Mouse (Mus musculus): ENCODE data around the gene Bcl2l1. TPM values are rescaled to one million over a fixed set of nuclear protein-coding genes. Genes with fewer than 3 reads are reported as not detected.

Gene Bcl2l1
- polyA plus RNA-seq (2015; fragmentation: Nextera tagmentation; extraction: Ambion mirVana): 173 and 179 TPM in 2 replicates

GRCm38 (mm10) chr2:152831019-152831878, at the start of gene Bcl2l1:
Bcl2l1 (minus strand) TSS chr2:152831728.
- 0 out of 2 replicates have a peak, but pooled peaks cover 3% of the 10 kb centered on the region for H3K27me3 ChIP-seq
- 0 out of 2 replicates have a peak, but pooled peaks cover 5% of the 10 kb centered on the region for H3K36me3 ChIP-seq
- H3K9ac ChIP-seq: peak within 1 kb of the TSS; percentile 93
- peak within 1 kb of the TSS; percentile 92 for H3K4me2 ChIP-seq
- peak within 1 kb of the TSS; percentile 85 for H3K4me3 ChIP-seq
- H3K9me3 ChIP-seq: no peaks in the 10 kb centered on the region
- peak within 1 kb of the TSS; percentile 99 for H3K27ac ChIP-seq
- peaks cover 37% of the 10 kb centered on the region for H3K4me1 ChIP-seq (replicated peaks)
- WGBS: under 1% methylated on average over 72 of the region's 74 CpGs
- peak; percentile 97 for ATAC-seq (ENCODE audit: low FRiP score)

GRCm38 (mm10) chr2:152880898-152881297, 49.4 kb upstream of the Bcl2l1 start:
- H3K36me3 ChIP-seq: peaks cover 48% of the 10 kb centered on the region
- no peak for ATAC-seq (ENCODE audit: low FRiP score)
- no peaks in the 10 kb centered on the region for H3K9me3 ChIP-seq
- no peak overlapping the region for H3K4me2 ChIP-seq
- WGBS: 93% methylated on average over 13 of the region's 13 CpGs
- H3K27me3 ChIP-seq: no peaks in the 10 kb centered on the region
- no peaks in the 10 kb centered on the region for H3K4me1 ChIP-seq (replicated peaks)
- no peak overlapping the region for H3K9ac ChIP-seq
- no peak overlapping the region for H3K27ac ChIP-seq
- H3K4me3 ChIP-seq: no peak overlapping the region

- Histone ChIP-seq H3K4me3 (no peak overlapping the region), H3K36me3 (peaks cover 41% of the 10 kb centered on the region), H3K9me3 (no peaks in the 10 kb centered on the region), H3K27me3 (no peaks in the 10 kb centered on the region), H3K27ac (no peak overlapping the region), H3K4me1 (replicated peaks) (no peaks in the 10 kb centered on the region), H3K9ac (no peak overlapping the region), H3K4me2 (no peak overlapping the region)
- ATAC-seq (ENCODE audit: low FRiP score): no peak
- 92% methylated on average over 3 of the region's 3 CpGs for WGBS
Observed at GRCm38 (mm10) chr2:152878239-152878638, 46.7 kb upstream of the Bcl2l1 start.

- no peak overlapping the region for H3K27ac ChIP-seq
- no peak overlapping the region for H3K9ac ChIP-seq
- no peaks in the 10 kb centered on the region for H3K4me1 ChIP-seq (replicated peaks)
- H3K4me3 ChIP-seq: no peak overlapping the region
- no peak for ATAC-seq (ENCODE audit: low FRiP score)
- 96% methylated on average over 6 of the region's 6 CpGs for WGBS
- H3K27me3 ChIP-seq: no peaks in the 10 kb centered on the region
- no peaks in the 10 kb centered on the region for H3K9me3 ChIP-seq
- H3K4me2 ChIP-seq: no peak overlapping the region
- H3K36me3 ChIP-seq: no peaks in the 10 kb centered on the region
Observed at GRCm38 (mm10) chr2:152863346-152863745, 31.8 kb upstream of the Bcl2l1 start.

- Histone ChIP-seq H3K27me3 (no peaks in the 10 kb centered on the region), H3K4me2 (no peak overlapping the region), H3K27ac (no peak overlapping the region), H3K4me3 (no peak overlapping the region), H3K4me1 (replicated peaks) (no peaks in the 10 kb centered on the region), H3K36me3 (peaks cover 3% of the 10 kb centered on the region), H3K9me3 (no peaks in the 10 kb centered on the region), H3K9ac (no peak overlapping the region)
- ATAC-seq (ENCODE audit: low FRiP score): no peak
- WGBS: 75% methylated on average over 3 of the region's 3 CpGs
Observed at GRCm38 (mm10) chr2:152862638-152863037, 31.1 kb upstream of the Bcl2l1 start.

- Histone ChIP-seq H3K36me3 (peaks cover 3% of the 10 kb centered on the region), H3K4me1 (replicated peaks) (no peaks in the 10 kb centered on the region), H3K4me3 (no peak overlapping the region), H3K9me3 (no peaks in the 10 kb centered on the region), H3K4me2 (no peak overlapping the region), H3K27me3 (no peaks in the 10 kb centered on the region), H3K9ac (no peak overlapping the region), H3K27ac (no peak overlapping the region)
- ATAC-seq (ENCODE audit: low FRiP score): no peak
- WGBS: 95% methylated on average over 1 of the region's 1 CpGs
Observed at GRCm38 (mm10) chr2:152861891-152862290, 30.4 kb upstream of the Bcl2l1 start.

- Histone ChIP-seq H3K4me1 (replicated peaks) (no peaks in the 10 kb centered on the region), H3K4me3 (no peak overlapping the region), H3K27ac (no peak overlapping the region), H3K9me3 (no peaks in the 10 kb centered on the region), H3K27me3 (no peaks in the 10 kb centered on the region), H3K9ac (no peak overlapping the region), H3K36me3 (peaks cover 3% of the 10 kb centered on the region), H3K4me2 (no peak overlapping the region)
- 92% methylated on average over 3 of the region's 3 CpGs for WGBS
- no peak for ATAC-seq (ENCODE audit: low FRiP score)
Observed at GRCm38 (mm10) chr2:152859501-152859900, 28.0 kb upstream of the Bcl2l1 start.

- peak overlapping the region; percentile 71; the same call in 1 of the 2 replicates for H3K9ac ChIP-seq
Observed at GRCm38 (mm10) chr2:152848466-152848865, 16.9 kb upstream of the Bcl2l1 start.

GRCm38 (mm10) chr2:152847815-152848302, 16.3 kb upstream of the Bcl2l1 start, which contains the start of gene Tpx2:
Tpx2 (plus strand) TSS chr2:152847964.
- H3K4me2 ChIP-seq: peak within 1 kb of the TSS; percentile 80
- under 1% methylated on average over 34 of the region's 34 CpGs for WGBS
- H3K4me3 ChIP-seq: peak within 1 kb of the TSS; percentile 70
- no peaks in the 10 kb centered on the region for H3K27me3 ChIP-seq
- H3K4me1 ChIP-seq (replicated peaks): peaks cover 23% of the 10 kb centered on the region
- peak within 1 kb of the TSS; percentile 71 for H3K9ac ChIP-seq
- ATAC-seq (ENCODE audit: low FRiP score): peak; percentile 98
- H3K36me3 ChIP-seq: no peaks in the 10 kb centered on the region
- peak within 1 kb of the TSS; percentile 14; the same call in 1 of the 2 replicates for H3K27ac ChIP-seq
- no peaks in the 10 kb centered on the region for H3K9me3 ChIP-seq

More at GRCm38 (mm10) chr2:152848466-152848865, 16.9 kb upstream of the Bcl2l1 start:
- Histone ChIP-seq H3K27me3 (no peaks in the 10 kb centered on the region), H3K4me3 (peak overlapping the region; percentile 70), H3K27ac (no peak overlapping the region), H3K36me3 (no peaks in the 10 kb centered on the region), H3K4me1 (replicated peaks) (peaks cover 23% of the 10 kb centered on the region), H3K9me3 (no peaks in the 10 kb centered on the region), H3K4me2 (peak overlapping the region; percentile 80)
- no peak for ATAC-seq (ENCODE audit: low FRiP score)
- 7% methylated on average over 2 of the region's 2 CpGs for WGBS

- peak; percentile 1; the same call in 1 of the 2 replicates for ATAC-seq (ENCODE audit: low FRiP score)
- Histone ChIP-seq H3K4me1 (replicated peaks) (peaks cover 23% of the 10 kb centered on the region), H3K4me3 (peak overlapping the region; percentile 70), H3K27me3 (no peaks in the 10 kb centered on the region), H3K4me2 (peak overlapping the region; percentile 55), H3K9me3 (no peaks in the 10 kb centered on the region), H3K9ac (peak overlapping the region; percentile 46; the same call in 1 of the 2 replicates), H3K36me3 (no peaks in the 10 kb centered on the region), H3K27ac (no peak overlapping the region)
- 21% methylated on average over 3 of the region's 3 CpGs for WGBS
Observed at GRCm38 (mm10) chr2:152847057-152847814, 15.7 kb upstream of the Bcl2l1 start.

GRCm38 (mm10) chr2:152842741-152843140, 11.2 kb upstream of the Bcl2l1 start:
- H3K36me3 ChIP-seq: no peaks in the 10 kb centered on the region
- H3K9ac ChIP-seq: no peak overlapping the region
- no peaks in the 10 kb centered on the region for H3K27me3 ChIP-seq
- H3K4me2 ChIP-seq: no peak overlapping the region
- no peaks in the 10 kb centered on the region for H3K9me3 ChIP-seq
- H3K4me3 ChIP-seq: no peak overlapping the region
- no peak overlapping the region for H3K27ac ChIP-seq
- H3K4me1 ChIP-seq (replicated peaks): 0 out of 2 replicates have a peak, but pooled peaks cover 4% of the 10 kb centered on the region
- 68% methylated on average over 3 of the region's 3 CpGs for WGBS
- no peak for ATAC-seq (ENCODE audit: low FRiP score)

GRCm38 (mm10) chr2:152839256-152839655, 7.7 kb upstream of the Bcl2l1 start:
- Histone ChIP-seq H3K36me3 (no peaks in the 10 kb centered on the region), H3K9me3 (no peaks in the 10 kb centered on the region), H3K4me3 (no peak overlapping the region), H3K27ac (no peak overlapping the region), H3K4me2 (no peak overlapping the region), H3K9ac (no peak overlapping the region), H3K4me1 (replicated peaks) (no peaks in the 10 kb centered on the region), H3K27me3 (no peaks in the 10 kb centered on the region)
- ATAC-seq (ENCODE audit: low FRiP score): no peak
- 69% methylated on average over 2 of the region's 2 CpGs for WGBS
